Mouse (Mus musculus): Measurements from ENCODE around the gene Pidd1. TPM values are rescaled to one million over a fixed set of nuclear protein-coding genes. Genes with fewer than 3 reads are reported as not detected.

The Pidd1 gene
- total and polyA plus RNA-seq, 3 experiments = 5.8 to 24.9 (median 7.8) TPM

DNA sequence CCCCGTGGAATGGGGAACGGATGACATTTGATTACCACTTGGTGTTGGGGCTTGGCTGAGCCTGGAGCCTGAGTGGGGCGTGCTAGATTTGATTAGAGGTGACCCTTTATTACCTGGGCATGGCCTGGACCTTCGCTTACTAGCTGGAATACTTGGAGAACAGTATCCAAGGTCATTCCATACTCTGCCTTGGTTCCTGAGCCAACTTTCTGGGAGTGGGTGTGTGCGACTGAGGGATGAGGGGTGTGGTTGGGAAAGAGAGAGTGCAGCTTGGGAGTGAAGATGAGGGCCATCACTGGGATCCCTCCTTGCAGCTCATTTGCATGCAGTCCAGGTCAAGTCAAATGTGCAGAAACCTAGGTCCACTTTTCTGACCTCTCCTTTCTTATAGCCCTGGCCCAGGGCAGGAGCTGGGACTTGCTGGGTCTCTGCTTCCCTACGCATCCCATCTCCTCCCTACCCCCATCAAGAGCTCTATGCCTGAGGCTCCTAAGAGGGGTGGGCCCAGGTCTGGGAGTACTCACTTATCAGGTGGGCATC, 39.4 kb upstream of the Pidd1 start:
- H3K36me3 ChIP-seq (replicated peaks in 1 of 2; ENCODE audit: control insufficient read depth in 1 of 2, insufficient read depth in 1 of 2, low read length in 1 of 2) = peaks cover 0 to 44% of the 10 kb centered on the region in 2 experiments
- no peak overlapping the region for H3K27ac ChIP-seq (ENCODE audit: insufficient read depth, low read depth)
- no peaks in the 10 kb centered on the region for H3K79me2 ChIP-seq (replicated peaks; ENCODE audit: control insufficient read depth, extremely low read depth, insufficient read depth, poor library complexity, severe bottlenecking)
- no peaks in the 10 kb centered on the region for H3K9me3 ChIP-seq (replicated peaks; ENCODE audit: low read length)
- no peak overlapping the region for H3K4me2 ChIP-seq (ENCODE audit: insufficient read depth, low read depth, poor library complexity, severe bottlenecking)
- H3K4me3 ChIP-seq (replicated peaks in 1 of 3; ENCODE audit: low read depth in 2 of 3, low read length in 2 of 3, poor library complexity in 1 of 3) = no peak overlapping the region
- H3K4me1 ChIP-seq (ENCODE audit: control insufficient read depth in 1 of 2, insufficient read depth in 2 of 2) = peaks cover 20 to 45% of the 10 kb centered on the region in 2 experiments
- H3K27me3 ChIP-seq (replicated peaks) = no peaks in the 10 kb centered on the region
- in situ Hi-C loops (cut with MboI; ENCODE audit: low pct_ligation_motif_present, low pct_unique_long_range_greater_than_20kb, low sequenced_read_pairs) = loop anchor here (5.0 kb wide), 1 partner anchor 44 kb away; no protein-coding TSS in a partner anchor
- TF ChIP-seq MEF2A (IDR thresholded peaks at IDR 0.05; ENCODE audit: borderline replicate concordance, low read depth, low read length) (no peak), ZC3H11A (IDR thresholded peaks at IDR 0.05; ENCODE audit: low read depth, low read length) (no peak), ZKSCAN1 (IDR thresholded peaks at IDR 0.05; ENCODE audit: borderline replicate concordance, low read depth, low read length) (no peak), MYC (IDR thresholded peaks at IDR 0.05; ENCODE audit: low read depth, low read length) (no peak)
- dilution Hi-C loops (cut with MboI; ENCODE audit: extremely low pct_ligation_motif_present, extremely low pct_unique_long_range_greater_than_20kb, low sequenced_read_pairs) = no loop called here
- no peak for DNase-seq (ENCODE audit: extremely low read depth)
- H3K9ac ChIP-seq (ENCODE audit: insufficient read depth, low read depth) = no peak overlapping the region

DNA sequence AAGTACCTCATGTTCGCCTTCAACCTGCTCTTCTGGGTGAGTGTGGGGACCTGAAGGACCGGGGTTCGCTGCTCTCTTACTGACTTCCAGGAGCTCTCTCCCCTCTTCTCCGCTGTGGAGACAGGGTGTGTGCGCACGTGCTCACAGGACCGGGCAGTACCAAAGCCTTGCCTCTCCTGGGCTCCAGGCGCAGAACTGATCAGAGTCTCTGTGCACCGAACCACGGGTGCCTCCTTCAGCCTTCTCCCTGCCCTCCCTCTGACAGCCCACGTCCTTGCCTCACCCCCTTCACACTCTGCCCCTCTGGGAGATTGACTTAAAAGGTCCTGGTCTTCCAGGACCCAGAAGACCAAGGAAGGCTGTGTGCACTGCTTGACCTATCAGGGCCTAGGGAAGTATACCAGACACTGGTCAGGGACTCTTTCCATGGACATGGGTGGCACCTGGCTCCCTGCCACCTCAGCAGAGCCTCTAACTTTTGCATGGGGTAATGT, 38.8 kb upstream of the Pidd1 start:
- no peak overlapping the region for H3K4me3 ChIP-seq (replicated peaks in 1 of 3; ENCODE audit: low read depth in 2 of 3, low read length in 2 of 3, poor library complexity in 1 of 3)

More for the DNA sequence above, 38.8 kb upstream of the Pidd1 start:
- H3K79me2 ChIP-seq (replicated peaks; ENCODE audit: control insufficient read depth, extremely low read depth, insufficient read depth, poor library complexity, severe bottlenecking) = no peaks in the 10 kb centered on the region
- in situ Hi-C loops (cut with MboI; ENCODE audit: low pct_ligation_motif_present, low pct_unique_long_range_greater_than_20kb, low sequenced_read_pairs) (loop anchor here (5.0 kb wide), 1 partner anchor 45 kb away; no protein-coding TSS in a partner anchor), dilution Hi-C loops (cut with MboI; ENCODE audit: extremely low pct_ligation_motif_present, extremely low pct_unique_long_range_greater_than_20kb, low sequenced_read_pairs) (no loop called here)
- peak overlapping the region; percentile 88; the same call in 1 of the 2 replicates for H3K4me2 ChIP-seq (ENCODE audit: insufficient read depth, low read depth, poor library complexity, severe bottlenecking)
- no peak overlapping the region for H3K9ac ChIP-seq (ENCODE audit: insufficient read depth, low read depth)
- no peak for DNase-seq (ENCODE audit: extremely low read depth)
- peaks cover 0 to 43% of the 10 kb centered on the region in 2 experiments for H3K36me3 ChIP-seq (replicated peaks in 1 of 2; ENCODE audit: control insufficient read depth in 1 of 2, insufficient read depth in 1 of 2, low read length in 1 of 2)
- no peaks in the 10 kb centered on the region for H3K27me3 ChIP-seq (replicated peaks)
- H3K4me1 ChIP-seq (ENCODE audit: control insufficient read depth in 1 of 2, insufficient read depth in 2 of 2) = peaks cover 17 to 39% of the 10 kb centered on the region in 2 experiments
- no peak overlapping the region for H3K27ac ChIP-seq (ENCODE audit: insufficient read depth, low read depth)
- no peaks in the 10 kb centered on the region for H3K9me3 ChIP-seq (replicated peaks; ENCODE audit: low read length)
- no peak for TF ChIP-seq UBTF (IDR thresholded peaks at IDR 0.05; ENCODE audit: low read depth, low read length)
- no peak for TF ChIP-seq MXI1 (IDR thresholded peaks at IDR 0.05; ENCODE audit: low read depth, low read length)
- no peak for TF ChIP-seq TCF12 (IDR thresholded peaks at IDR 0.05; ENCODE audit: low read depth, low read length)
- no peak for TF ChIP-seq ZC3H11A (IDR thresholded peaks at IDR 0.05; ENCODE audit: low read depth, low read length)
- TF ChIP-seq CTCF (conservative IDR thresholded peaks at IDR 0.05 in 1 of 2, IDR thresholded peaks at IDR 0.05 in 1 of 2; ENCODE audit: low read depth in 2 of 2, low read length in 2 of 2) = no peak
- no peak for TF ChIP-seq BHLHE40 (IDR thresholded peaks at IDR 0.05; ENCODE audit: low read depth, low read length)
- TF ChIP-seq JUN (IDR thresholded peaks at IDR 0.05; ENCODE audit: insufficient read depth, low read depth, low read length) = no peak
- no peak for TF ChIP-seq RAD21 (IDR thresholded peaks at IDR 0.05; ENCODE audit: low read depth, low read length)
- no peak for TF ChIP-seq ELF1 (IDR thresholded peaks at IDR 0.05; ENCODE audit: low read depth, low read length)
- no peak for TF ChIP-seq PAX5 (IDR thresholded peaks at IDR 0.05; ENCODE audit: low read length)
- no peak for TF ChIP-seq NRF1 (IDR thresholded peaks at IDR 0.05; ENCODE audit: low read depth, low read length)
- no peak for TF ChIP-seq SIN3A (IDR thresholded peaks at IDR 0.05; ENCODE audit: low read length)
- no peak for TF ChIP-seq RCOR1 (conservative IDR thresholded peaks at IDR 0.05; ENCODE audit: low read depth, low read length)

Measured in CH12.LX (cell line).